Mouse (Mus musculus): Measurements from ENCODE around the gene Nlrp5. TPM values are rescaled to one million over a fixed set of nuclear protein-coding genes. Genes with fewer than 3 reads are reported as not detected.

Gene Nlrp5
- 3.1 TPM for polyA plus RNA-seq (2014; fragmentation: Illumina TruSeq; extraction: RNeasy Lipid Tissue Mini Kit (QIAGEN cat#74804); ENCODE audit: low read depth, low replicate concordance)

GRCm38 (mm10) chr7:23385589-23385988, at the start of gene Nlrp5:
Nlrp5 (plus strand) TSS chr7:23385889.

Other genes with a start within 250 kb of the Nlrp5 start
- not detected for gene Gm10662, start 241.4 kb upstream of the Nlrp5 start, polyA plus RNA-seq (2014; fragmentation: Illumina TruSeq; extraction: RNeasy Lipid Tissue Mini Kit (QIAGEN cat#74804); ENCODE audit: low read depth, low replicate concordance)
- gene Vmn1r165, start 168.6 kb upstream of the Nlrp5 start, polyA plus RNA-seq (2014; fragmentation: Illumina TruSeq; extraction: RNeasy Lipid Tissue Mini Kit (QIAGEN cat#74804); ENCODE audit: low read depth, low replicate concordance), result not detected
- gene Vmn1r166, start 134.2 kb upstream of the Nlrp5 start, polyA plus RNA-seq (2014; fragmentation: Illumina TruSeq; extraction: RNeasy Lipid Tissue Mini Kit (QIAGEN cat#74804); ENCODE audit: low read depth, low replicate concordance), result not detected
- 1.2 TPM for gene Gm6902, start 107.0 kb upstream of the Nlrp5 start, polyA plus RNA-seq (2014; fragmentation: Illumina TruSeq; extraction: RNeasy Lipid Tissue Mini Kit (QIAGEN cat#74804); ENCODE audit: low read depth, low replicate concordance)
- gene Nlrp4e, start 84.7 kb upstream of the Nlrp5 start, polyA plus RNA-seq (2014; fragmentation: Illumina TruSeq; extraction: RNeasy Lipid Tissue Mini Kit (QIAGEN cat#74804); ENCODE audit: low read depth, low replicate concordance), result 10.0 TPM
- gene Vmn1r167, start 121.3 kb downstream of the Nlrp5 start, polyA plus RNA-seq (2014; fragmentation: Illumina TruSeq; extraction: RNeasy Lipid Tissue Mini Kit (QIAGEN cat#74804); ENCODE audit: low read depth, low replicate concordance), result not detected
- not detected for gene Vmn1r168, start 153.8 kb downstream of the Nlrp5 start, polyA plus RNA-seq (2014; fragmentation: Illumina TruSeq; extraction: RNeasy Lipid Tissue Mini Kit (QIAGEN cat#74804); ENCODE audit: low read depth, low replicate concordance)
- not detected for gene Vmn1r169, start 189.6 kb downstream of the Nlrp5 start, polyA plus RNA-seq (2014; fragmentation: Illumina TruSeq; extraction: RNeasy Lipid Tissue Mini Kit (QIAGEN cat#74804); ENCODE audit: low read depth, low replicate concordance)
- gene Vmn1r170, start 220.3 kb downstream of the Nlrp5 start, polyA plus RNA-seq (2014; fragmentation: Illumina TruSeq; extraction: RNeasy Lipid Tissue Mini Kit (QIAGEN cat#74804); ENCODE audit: low read depth, low replicate concordance), result not detected
- not detected for gene Vmn1r171, start 244.8 kb downstream of the Nlrp5 start, polyA plus RNA-seq (2014; fragmentation: Illumina TruSeq; extraction: RNeasy Lipid Tissue Mini Kit (QIAGEN cat#74804); ENCODE audit: low read depth, low replicate concordance)